Mouse (Mus musculus) megakaryocyte, embryonic 14.5 days (primary cell): Measurements from ENCODE around the gene Lysmd4.

ENCODE experiments used
- FLI1 ChIP-seq: IDR thresholded peaks from 2 replicates; pipeline ENCODE4 v1.6.1; 2012; ENCODE audit warnings: low read length, inconsistent platforms, mixed read lengths
- GATA1 ChIP-seq: IDR thresholded peaks from 3 replicates; pipeline ENCODE4 v1.6.1; 2012; ENCODE audit warnings: mixed read lengths, low read length, inconsistent platforms, borderline replicate concordance

DNA sequence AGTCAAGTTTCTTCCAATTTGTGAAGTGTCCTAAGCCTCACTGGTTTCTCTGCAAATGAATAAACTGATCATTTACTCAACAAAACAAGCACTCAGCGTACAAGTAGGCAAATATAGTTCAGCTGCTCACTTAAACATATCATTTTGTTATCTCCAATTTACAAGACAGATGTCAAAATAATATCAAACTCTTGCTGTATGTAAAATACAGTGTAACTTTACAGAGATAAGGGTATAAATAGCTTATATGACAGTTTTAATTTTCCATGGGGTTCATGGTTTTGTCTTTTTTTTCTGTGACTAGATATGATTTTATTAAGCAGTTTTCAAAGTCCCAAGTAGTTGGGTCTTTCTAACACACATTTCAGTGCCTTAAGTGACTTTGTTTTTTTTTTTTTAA, 22.9 kb downstream of the Lysmd4 start:
- TF ChIP-seq GATA1: no peak
- no peak for TF ChIP-seq FLI1
